Mouse (Mus musculus) embryonic facial prominence, embryonic 15.5 days (tissue): ENCODE data around the gene Sh3bgrl2. TPM values are rescaled to one million over a fixed set of nuclear protein-coding genes. Genes with fewer than 3 reads are reported as not detected.

Experiments used
- ATAC-seq: fragments of 200-750 bp; cut with Nextera tagmentation; 2 replicates; pipeline ENCODE4 v1.8.0; 2017; ENCODE audit warnings: low read depth, moderate TSS enrichment; ENCODE audit not compliant: insufficient number of reproducible peaks, low FRiP score, low TSS enrichment
- H3K27ac ChIP-seq: fragments of 300-500 bp; sonication (generic); replicated peaks from 2 replicates; pipeline ENCODE4 v1.5.1; 2015; ENCODE audit warnings: mild to moderate bottlenecking, inconsistent platforms
- H3K27me3 ChIP-seq: fragments of 300-500 bp; sonication (generic); 2 replicates; pipeline ENCODE4 v1.6.1; 2015; ENCODE audit warnings: inconsistent platforms
- H3K36me3 ChIP-seq: fragments of 300-500 bp; sonication (generic); 2 replicates; pipeline ENCODE4 v1.6.1; 2015; ENCODE audit warnings: mild to moderate bottlenecking, inconsistent platforms
- H3K4me1 ChIP-seq: fragments of 300-500 bp; sonication (generic); 2 replicates; pipeline ENCODE4 v1.6.1; 2015; ENCODE audit warnings: inconsistent platforms
- H3K4me2 ChIP-seq: fragments of 300-500 bp; sonication (generic); replicated peaks from 2 replicates; pipeline ENCODE4 v1.6.1; 2015; ENCODE audit warnings: mild to moderate bottlenecking, inconsistent platforms
- H3K4me3 ChIP-seq: fragments of 300-500 bp; sonication (generic); replicated peaks from 2 replicates; pipeline ENCODE4 v1.5.1; 2015; ENCODE audit warnings: mild to moderate bottlenecking, inconsistent platforms
- H3K9ac ChIP-seq: fragments of 300-500 bp; sonication (generic); 2 replicates; pipeline ENCODE4 v1.6.1; 2015; ENCODE audit warnings: inconsistent platforms
- H3K9me3 ChIP-seq: fragments of 300-500 bp; sonication (generic); replicated peaks from 2 replicates; pipeline ENCODE4 v1.6.1; 2016; ENCODE audit warnings: inconsistent platforms
- WGBS: fragments of 180-500 bp; shearing (Covaris S2); methylation state at CpG from one replicate; pipeline ENCODE4 v1.1.7; 2015; 5-methylcytosine and 5-hydroxymethylcytosine counted together
- polyA plus RNA-seq: library from polyadenylated mRNA; unstranded; fragments of >200 nt; fragmentation: Nextera tagmentation; extraction: Ambion mirVana; gene quantifications from 2 replicates; pipeline ENCODE4 v1.2.1, GENCODE M21; 2015

Gene Sh3bgrl2
- polyA plus RNA-seq, 1 experiment from 2014 or later, result 22.8 TPM

GRCm38 (mm10) chr9:83596132-83596531 lies 48.0 kb downstream of the Sh3bgrl2 start:
- ATAC-seq, result no peak
- Histone ChIP-seq H3K9ac (no peak overlapping the region), H3K27me3 (no peaks in the 10 kb centered on the region), H3K27ac (no peak overlapping the region), H3K4me2 (no peak overlapping the region), H3K4me3 (no peak overlapping the region), H3K36me3 (no peaks in the 10 kb centered on the region), H3K4me1 (0 out of 2 replicates have a peak, but pooled peaks cover 5% of the 10 kb centered on the region), H3K9me3 (no peaks in the 10 kb centered on the region)
- 73% methylated on average over 6 of the region's 6 CpGs for WGBS

- Histone ChIP-seq H3K9me3 (no peaks in the 10 kb centered on the region), H3K27ac (no peak overlapping the region), H3K4me3 (no peak overlapping the region), H3K36me3 (no peaks in the 10 kb centered on the region), H3K27me3 (no peaks in the 10 kb centered on the region), H3K4me1 (0 out of 2 replicates have a peak, but pooled peaks cover 5% of the 10 kb centered on the region), H3K9ac (no peak overlapping the region), H3K4me2 (no peak overlapping the region)
- 81% methylated on average over 13 of the region's 13 CpGs for WGBS
- ATAC-seq, result no peak
Observed at GRCm38 (mm10) chr9:83596646-83597481, 48.7 kb downstream of the Sh3bgrl2 start.

DNA sequence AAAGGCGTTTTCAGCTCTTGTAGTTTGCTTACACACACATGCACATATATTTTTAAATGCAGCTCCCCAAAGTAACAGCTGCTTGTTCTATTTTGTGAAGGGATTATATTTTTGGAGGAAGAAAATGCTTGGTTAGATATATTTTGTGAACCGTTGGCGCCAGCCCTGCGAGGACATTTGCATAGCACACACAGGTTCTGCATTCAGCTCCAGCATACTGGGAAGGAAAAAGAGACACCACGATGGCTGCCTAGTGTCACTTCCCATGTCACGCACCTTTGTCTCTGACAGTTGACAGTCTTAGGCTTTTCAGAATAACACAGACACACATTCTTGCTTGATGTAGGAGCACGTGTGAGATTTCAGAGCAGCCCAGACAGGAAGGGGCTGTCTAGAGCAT lies 49.9 kb downstream of the Sh3bgrl2 start:
- no peak overlapping the region for H3K9ac ChIP-seq
- no peak overlapping the region for H3K27ac ChIP-seq
- no peaks in the 10 kb centered on the region for H3K27me3 ChIP-seq
- no peaks in the 10 kb centered on the region for H3K36me3 ChIP-seq
- H3K9me3 ChIP-seq, result no peaks in the 10 kb centered on the region
- ATAC-seq, result no peak
- 0 out of 2 replicates have a peak, but pooled peaks cover 5% of the 10 kb centered on the region for H3K4me1 ChIP-seq
- H3K4me3 ChIP-seq, result no peak overlapping the region
- 81% methylated on average over 7 of the region's 7 CpGs for WGBS
- no peak overlapping the region for H3K4me2 ChIP-seq

DNA sequence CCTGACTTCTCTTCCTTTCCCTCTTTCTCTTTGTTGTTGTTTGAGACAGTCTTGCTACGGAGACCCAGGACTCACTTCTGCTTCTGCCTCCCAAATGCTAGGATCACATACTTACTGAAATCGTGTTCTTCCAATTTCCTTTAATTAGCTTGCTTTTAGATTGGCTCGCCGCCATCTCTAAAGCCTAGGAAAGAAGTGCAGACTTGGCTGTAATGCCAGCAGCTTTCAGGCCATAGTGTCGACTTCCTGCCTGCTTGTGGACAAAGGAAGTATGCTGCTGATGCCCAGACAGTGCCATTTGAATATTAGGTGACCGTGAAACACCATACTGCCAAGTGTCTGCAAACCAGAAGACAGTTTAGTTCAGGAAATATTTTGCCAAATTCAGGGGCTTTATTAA lies 51.4 kb downstream of the Sh3bgrl2 start:
- WGBS, result 37% methylated on average over 6 of the region's 6 CpGs
- ATAC-seq, result no peak
- Histone ChIP-seq H3K27ac (no peak overlapping the region), H3K27me3 (no peaks in the 10 kb centered on the region), H3K9ac (no peak overlapping the region), H3K36me3 (no peaks in the 10 kb centered on the region), H3K9me3 (no peaks in the 10 kb centered on the region), H3K4me1 (0 out of 2 replicates have a peak, but pooled peaks cover 5% of the 10 kb centered on the region), H3K4me2 (no peak overlapping the region), H3K4me3 (no peak overlapping the region)

GRCm38 (mm10) chr9:83600286-83601048 lies 52.3 kb downstream of the Sh3bgrl2 start:
- no peaks in the 10 kb centered on the region for H3K9me3 ChIP-seq
- no peak overlapping the region for H3K4me2 ChIP-seq
- no peak overlapping the region for H3K27ac ChIP-seq
- H3K4me3 ChIP-seq, result no peak overlapping the region
- 0 out of 2 replicates have a peak, but pooled peaks have one; percentile 43 for ATAC-seq
- no peaks in the 10 kb centered on the region for H3K27me3 ChIP-seq
- 51% methylated on average over 10 of the region's 10 CpGs for WGBS
- H3K36me3 ChIP-seq, result no peaks in the 10 kb centered on the region
- H3K9ac ChIP-seq, result no peak overlapping the region
- 0 out of 2 replicates have a peak, but pooled peaks cover 5% of the 10 kb centered on the region for H3K4me1 ChIP-seq

DNA sequence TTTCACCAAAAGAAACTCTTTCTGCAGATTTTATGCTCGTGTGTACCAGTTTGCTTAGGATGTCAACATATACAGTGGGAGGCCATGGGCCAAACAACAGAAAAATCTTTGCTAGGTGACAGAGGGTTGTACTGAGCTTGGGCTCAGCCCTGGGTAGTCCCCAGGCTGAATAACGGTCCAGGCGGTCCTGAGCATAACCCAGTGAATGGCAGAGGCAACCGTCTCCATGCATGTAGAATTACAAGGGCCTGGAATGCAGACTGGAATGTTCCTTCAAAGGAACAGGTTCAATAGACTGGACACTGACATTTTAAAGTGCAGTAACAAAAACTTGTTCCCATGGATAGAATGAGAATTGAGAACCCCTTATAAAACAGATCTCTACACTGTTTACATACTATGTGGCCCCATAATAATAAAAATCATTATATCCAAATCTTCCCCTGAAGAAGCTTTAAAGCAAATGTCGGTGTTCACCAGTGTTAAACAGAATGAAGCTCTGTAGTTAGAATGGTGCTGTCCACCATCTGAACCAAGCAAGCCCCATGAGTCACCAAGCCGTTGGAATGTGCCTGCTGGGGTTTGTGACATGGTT lies 54.1 kb downstream of the Sh3bgrl2 start:
- Histone ChIP-seq H3K4me2 (no peak overlapping the region), H3K4me3 (no peak overlapping the region), H3K36me3 (no peaks in the 10 kb centered on the region), H3K27ac (no peak overlapping the region), H3K27me3 (no peaks in the 10 kb centered on the region), H3K9ac (no peak overlapping the region), H3K4me1 (peaks cover 14% of the 10 kb centered on the region; the same call in 1 of the 2 replicates), H3K9me3 (no peaks in the 10 kb centered on the region)
- ATAC-seq, result no peak
- 64% methylated on average over 6 of the region's 6 CpGs for WGBS

DNA sequence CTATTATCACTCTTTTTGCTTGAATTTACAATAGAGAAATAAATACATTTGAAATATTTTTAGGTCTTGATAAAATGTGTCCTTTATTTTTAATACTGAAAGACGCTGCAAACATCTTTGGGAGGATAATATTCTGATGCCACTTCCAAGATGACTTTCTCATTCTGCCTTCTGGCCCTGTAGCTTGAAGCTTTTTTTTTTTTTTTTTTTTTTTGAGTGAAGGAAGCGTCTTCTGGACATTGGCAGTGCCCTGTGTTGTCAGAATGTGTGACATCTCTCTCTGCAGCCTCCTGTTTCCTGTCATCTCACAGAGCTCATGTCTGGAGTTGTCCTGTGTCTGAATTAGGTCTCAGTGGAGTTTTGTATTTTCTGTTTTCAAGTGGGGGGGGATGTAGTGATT lies 55.0 kb downstream of the Sh3bgrl2 start:
- ATAC-seq, result no peak
- no peaks in the 10 kb centered on the region for H3K27me3 ChIP-seq
- H3K36me3 ChIP-seq, result no peaks in the 10 kb centered on the region
- no peak overlapping the region for H3K9ac ChIP-seq
- H3K27ac ChIP-seq, result no peak overlapping the region
- 62% methylated on average over 2 of the region's 2 CpGs for WGBS
- H3K4me3 ChIP-seq, result no peak overlapping the region
- H3K9me3 ChIP-seq, result no peaks in the 10 kb centered on the region
- H3K4me1 ChIP-seq, result peaks cover 14% of the 10 kb centered on the region; the same call in 1 of the 2 replicates
- H3K4me2 ChIP-seq, result no peak overlapping the region

GRCm38 (mm10) chr9:83605886-83606640 lies 57.9 kb downstream of the Sh3bgrl2 start:
- no peak overlapping the region for H3K27ac ChIP-seq
- H3K4me2 ChIP-seq, result no peak overlapping the region
- no peaks in the 10 kb centered on the region for H3K36me3 ChIP-seq
- peaks cover 15% of the 10 kb centered on the region for H3K4me1 ChIP-seq
- no peaks in the 10 kb centered on the region for H3K9me3 ChIP-seq
- H3K27me3 ChIP-seq, result no peaks in the 10 kb centered on the region
- 48% methylated on average over 8 of the region's 8 CpGs for WGBS
- no peak overlapping the region for H3K4me3 ChIP-seq
- no peak overlapping the region for H3K9ac ChIP-seq
- no peak for ATAC-seq

- no peak for ATAC-seq
- Histone ChIP-seq H3K4me3 (no peak overlapping the region), H3K27me3 (no peaks in the 10 kb centered on the region), H3K36me3 (no peaks in the 10 kb centered on the region), H3K4me1 (peaks cover 15% of the 10 kb centered on the region), H3K27ac (no peak overlapping the region), H3K4me2 (no peak overlapping the region), H3K9ac (no peak overlapping the region), H3K9me3 (no peaks in the 10 kb centered on the region)
- 68% methylated on average over 1 of the region's 1 CpGs for WGBS
Observed at GRCm38 (mm10) chr9:83608135-83608534, 60.0 kb downstream of the Sh3bgrl2 start.

DNA sequence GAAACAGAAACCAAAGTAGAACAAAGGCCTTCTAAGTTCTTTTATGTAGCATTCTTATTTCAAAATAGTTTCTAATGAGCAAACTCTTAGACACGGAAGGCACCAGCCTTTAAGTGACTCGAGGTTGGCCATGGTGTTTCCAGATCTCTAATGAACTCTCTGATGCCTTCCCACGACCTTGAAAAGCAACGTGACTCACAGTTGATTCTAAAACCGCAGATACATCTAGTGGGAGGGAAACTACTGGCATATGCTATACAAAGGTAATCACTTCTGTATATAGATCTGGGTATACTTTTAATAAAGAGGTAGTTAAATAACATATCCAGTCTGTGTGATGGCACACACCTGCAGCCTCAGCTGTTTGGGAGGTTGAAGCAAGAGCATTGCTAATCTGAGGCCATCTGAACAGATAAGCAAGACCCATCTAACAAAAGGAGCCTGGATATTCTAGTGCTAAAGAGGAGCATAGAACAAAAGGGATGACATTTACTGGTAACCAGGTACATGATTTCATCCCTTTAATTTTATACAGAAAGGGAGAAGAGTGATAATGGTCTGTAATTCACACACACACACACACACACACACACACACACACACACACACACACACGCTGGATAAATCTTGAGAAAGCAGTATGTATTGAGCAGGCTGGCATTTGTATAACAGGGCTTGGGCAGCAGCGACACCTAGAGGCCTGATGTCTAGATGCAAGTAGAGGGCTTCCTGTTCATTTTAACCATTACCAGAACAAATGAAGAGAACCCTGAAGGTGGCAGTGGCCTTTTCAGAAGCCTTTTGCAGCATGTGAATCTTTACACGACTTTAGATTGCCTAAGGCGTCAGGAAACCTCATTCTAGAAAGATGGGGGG lies 61.5 kb downstream of the Sh3bgrl2 start:
- Histone ChIP-seq H3K9me3 (no peaks in the 10 kb centered on the region), H3K4me1 (peaks cover 15% of the 10 kb centered on the region), H3K36me3 (no peaks in the 10 kb centered on the region), H3K9ac (no peak overlapping the region), H3K4me3 (no peak overlapping the region), H3K27ac (no peak overlapping the region), H3K4me2 (no peak overlapping the region), H3K27me3 (no peaks in the 10 kb centered on the region)
- ATAC-seq, result 0 out of 2 replicates have a peak, but pooled peaks have one; percentile 24
- WGBS, result 39% methylated on average over 9 of the region's 9 CpGs
